Mouse (Mus musculus): ENCODE results near the gene Rapgef5.

- no peak for TF ChIP-seq CTCF (IDR thresholded peaks at IDR 0.05)
- no peak for TF ChIP-seq EP300 (IDR thresholded peaks at IDR 0.05)
These were observed 103.3 kb downstream of the Rapgef5 start for GRCm38 (mm10) chr12:117619523-117620023.

Measured in lung, postnatal 0 days (tissue).